Mouse (Mus musculus): ENCODE results near the gene Magix. TPM values are rescaled to one million over a fixed set of nuclear protein-coding genes. Genes with fewer than 3 reads are reported as not detected.

Gene Magix
- total and polyA plus RNA-seq, 2 experiments from 2014 or later = 0.22 TPM; not detected in 1

GRCm38 (mm10) chrX:7674284-7675000, 6.6 kb downstream of the Magix start:
- Histone ChIP-seq H3K4me1 (ENCODE audit: insufficient read depth) (no peaks in the 10 kb centered on the region), H3K9ac (peak overlapping the region; percentile 14; the same call in 1 of the 2 replicates), H3K4me2 (ENCODE audit: low read depth) (peak overlapping the region; percentile 41), H3K27me3 (ENCODE audit: insufficient read depth, low read length) (no peaks in the 10 kb centered on the region), H3K4me3 (ENCODE audit: low read depth, low read length) (peak overlapping the region; percentile 26), H3K36me3 (ENCODE audit: insufficient read depth) (no peaks in the 10 kb centered on the region), H3K27ac (ENCODE audit: low read depth, low read length) (no peak overlapping the region), H3K9me3 (ENCODE audit: low read length) (no peaks in the 10 kb centered on the region)
- TF ChIP-seq CTCF (IDR thresholded peaks at IDR 0.05; ENCODE audit: low read depth) = no peak
- peak; percentile 57 for ATAC-seq
- 41% methylated on average over 28 of the region's 28 CpGs for WGBS
- DNase-seq = peak; percentile 44

GRCm38 (mm10) chrX:7673578-7674281, 7.3 kb downstream of the Magix start:
- Histone ChIP-seq H3K36me3 (ENCODE audit: insufficient read depth) (no peaks in the 10 kb centered on the region), H3K27ac (ENCODE audit: low read depth, low read length) (no peak overlapping the region), H3K9me3 (ENCODE audit: low read length) (no peaks in the 10 kb centered on the region), H3K9ac (no peak overlapping the region), H3K4me2 (ENCODE audit: low read depth) (peak overlapping the region; percentile 41), H3K4me3 (ENCODE audit: low read depth, low read length) (no peak overlapping the region), H3K27me3 (ENCODE audit: insufficient read depth, low read length) (no peaks in the 10 kb centered on the region), H3K4me1 (ENCODE audit: insufficient read depth) (no peaks in the 10 kb centered on the region)
- TF ChIP-seq CTCF (IDR thresholded peaks at IDR 0.05; ENCODE audit: low read depth) = no peak
- DNase-seq = no peak
- WGBS = 48% methylated on average over 12 of the region's 12 CpGs
- no peak for ATAC-seq

GRCm38 (mm10) chrX:7672739-7673138, 8.3 kb downstream of the Magix start:
- TF ChIP-seq CTCF (IDR thresholded peaks at IDR 0.05; ENCODE audit: low read depth) = no peak
- Histone ChIP-seq H3K9ac (no peak overlapping the region), H3K27me3 (ENCODE audit: insufficient read depth, low read length) (no peaks in the 10 kb centered on the region), H3K4me2 (ENCODE audit: low read depth) (no peak overlapping the region), H3K27ac (ENCODE audit: low read depth, low read length) (no peak overlapping the region), H3K36me3 (ENCODE audit: insufficient read depth) (no peaks in the 10 kb centered on the region), H3K4me1 (ENCODE audit: insufficient read depth) (no peaks in the 10 kb centered on the region), H3K4me3 (ENCODE audit: low read depth, low read length) (no peak overlapping the region), H3K9me3 (ENCODE audit: low read length) (no peaks in the 10 kb centered on the region)
- WGBS = 68% methylated on average over 6 of the region's 6 CpGs
- no peak for ATAC-seq
- DNase-seq = no peak

- no peaks in the 10 kb centered on the region for H3K36me3 ChIP-seq (ENCODE audit: insufficient read depth)
- WGBS = 28% methylated on average over 36 of the region's 36 CpGs
- H3K4me1 ChIP-seq (ENCODE audit: insufficient read depth) = no peaks in the 10 kb centered on the region
- H3K9ac ChIP-seq = peak within 1 kb of the TSS; percentile 52
- H3K4me2 ChIP-seq (ENCODE audit: low read depth) = peak within 1 kb of the TSS; percentile 52
- no peaks in the 10 kb centered on the region for H3K9me3 ChIP-seq (ENCODE audit: low read length)
- ATAC-seq (peak; percentile 53), DNase-seq (peak; percentile 36)
- H3K27ac ChIP-seq (ENCODE audit: low read depth, low read length) = peak within 1 kb of the TSS; percentile 75
- peak within 1 kb of the TSS; percentile 42 for H3K4me3 ChIP-seq (ENCODE audit: low read depth, low read length)
- no peaks in the 10 kb centered on the region for H3K27me3 ChIP-seq (ENCODE audit: insufficient read depth, low read length)
- TF ChIP-seq CTCF (IDR thresholded peaks at IDR 0.05; ENCODE audit: low read depth) = no peak
Observed at GRCm38 (mm10) chrX:7670921-7671623, 10.0 kb downstream of the Magix start, which contains the start of gene Plp2. Plp2 (minus strand) TSS chrX:7671390.

- no peak for TF ChIP-seq CTCF (IDR thresholded peaks at IDR 0.05; ENCODE audit: low read depth)
- Histone ChIP-seq H3K36me3 (ENCODE audit: insufficient read depth) (no peaks in the 10 kb centered on the region), H3K27me3 (ENCODE audit: insufficient read depth, low read length) (no peaks in the 10 kb centered on the region), H3K4me3 (ENCODE audit: low read depth, low read length) (peak overlapping the region; percentile 42), H3K9ac (peak overlapping the region; percentile 52), H3K9me3 (ENCODE audit: low read length) (no peaks in the 10 kb centered on the region), H3K4me2 (ENCODE audit: low read depth) (peak overlapping the region; percentile 52), H3K27ac (ENCODE audit: low read depth, low read length) (peak overlapping the region; percentile 75), H3K4me1 (ENCODE audit: insufficient read depth) (no peaks in the 10 kb centered on the region)
- WGBS = 35% methylated on average over 18 of the region's 19 CpGs
- ATAC-seq = peak; percentile 77
- DNase-seq = peak; percentile 73
Observed at GRCm38 (mm10) chrX:7670390-7670881, 10.6 kb downstream of the Magix start.

- Histone ChIP-seq H3K27me3 (ENCODE audit: insufficient read depth, low read length) (no peaks in the 10 kb centered on the region), H3K4me2 (ENCODE audit: low read depth) (no peak overlapping the region), H3K9me3 (ENCODE audit: low read length) (no peaks in the 10 kb centered on the region), H3K27ac (ENCODE audit: low read depth, low read length) (no peak overlapping the region), H3K4me1 (ENCODE audit: insufficient read depth) (no peaks in the 10 kb centered on the region), H3K4me3 (ENCODE audit: low read depth, low read length) (no peak overlapping the region), H3K36me3 (ENCODE audit: insufficient read depth) (no peaks in the 10 kb centered on the region), H3K9ac (no peak overlapping the region)
- DNase-seq (no peak), ATAC-seq (no peak)
- 72% methylated on average over 21 of the region's 21 CpGs for WGBS
- TF ChIP-seq CTCF (IDR thresholded peaks at IDR 0.05; ENCODE audit: low read depth) = no peak
Observed at GRCm38 (mm10) chrX:7665739-7666502, 15.1 kb downstream of the Magix start.

Data from forebrain, postnatal 0 days (tissue).